Mouse (Mus musculus) ovary, postnatal 36 days (tissue): ENCODE measurements at regions not wholly inside any gene's neighbourhood (a gene's known extent, or its start where the extent isn't known, plus 50 kb on each side); places are given as distances from the start of the nearest gene placed in this dataset.
A peak's percentile ranks its signal among the peaks of the same experiment; 100 is the strongest.

Experiments
- DNase-seq: peaks from one replicate; pipeline ENCODE4 v3.0.0; 2022; ENCODE audit warnings: low spot score, mixed read lengths

- DNase-seq: no peak
Measured at GRCm38 (mm10) chr10:19188082-19188742, 168.1 kb upstream of the Olig3 start.

GRCm38 (mm10) chr10:19187716-19188081 lies 168.6 kb upstream of the Olig3 start:
- no peak for DNase-seq

GRCm38 (mm10) chr10:19187084-19187615 lies 169.2 kb upstream of the Olig3 start:
- DNase-seq: no peak

GRCm38 (mm10) chr10:19185790-19186581 lies 170.3 kb upstream of the Olig3 start:
- peak; percentile 7 for DNase-seq

DNA sequence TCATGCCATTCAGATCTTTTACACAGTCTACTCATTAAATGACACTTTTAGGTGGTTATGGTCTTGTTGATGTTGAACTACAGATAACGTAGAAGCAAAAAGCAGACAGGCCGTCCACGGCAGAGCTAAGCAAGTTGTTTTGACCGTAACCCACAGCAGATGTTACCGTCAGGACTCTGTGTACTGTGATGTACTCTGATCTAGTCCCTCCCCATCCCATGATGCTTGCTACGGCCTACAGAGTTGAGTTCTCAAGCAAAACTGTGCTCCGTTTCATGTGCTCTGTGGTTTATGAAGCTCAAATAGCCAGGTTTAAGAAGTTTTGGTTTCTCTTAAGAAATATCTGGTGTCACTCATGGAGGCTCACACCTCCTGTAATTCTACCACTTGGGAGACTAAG lies 169.4 kb upstream of the Tnfaip3 start:
- no peak for DNase-seq

DNA sequence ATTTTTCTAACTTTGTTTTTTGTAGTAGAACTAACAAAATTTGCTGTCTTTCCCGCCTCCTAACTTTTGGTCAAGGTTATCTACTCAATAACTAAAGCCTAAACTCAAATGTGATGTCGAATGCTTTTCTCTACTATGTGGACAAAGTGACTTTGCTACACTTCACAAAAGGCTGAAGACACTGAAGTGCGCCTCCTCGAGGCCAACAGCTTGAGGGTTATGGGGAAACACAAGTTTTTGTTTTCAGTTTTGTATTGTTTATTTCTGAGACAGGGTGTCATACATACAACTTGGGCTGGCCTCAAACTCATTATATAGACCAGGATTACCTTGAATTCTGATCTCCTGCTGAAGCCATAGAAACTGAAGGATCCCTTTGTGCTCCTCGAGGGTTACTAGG lies 162.4 kb upstream of the Tnfaip3 start:
- DNase-seq: no peak

GRCm38 (mm10) chr10:19177414-19177813 lies 162.0 kb upstream of the Tnfaip3 start:
- DNase-seq: no peak

- no peak for DNase-seq
Measured at GRCm38 (mm10) chr10:19176249-19176648, 160.8 kb upstream of the Tnfaip3 start.

GRCm38 (mm10) chr10:19171834-19172233 lies 156.4 kb upstream of the Tnfaip3 start:
- no peak for DNase-seq

DNA sequence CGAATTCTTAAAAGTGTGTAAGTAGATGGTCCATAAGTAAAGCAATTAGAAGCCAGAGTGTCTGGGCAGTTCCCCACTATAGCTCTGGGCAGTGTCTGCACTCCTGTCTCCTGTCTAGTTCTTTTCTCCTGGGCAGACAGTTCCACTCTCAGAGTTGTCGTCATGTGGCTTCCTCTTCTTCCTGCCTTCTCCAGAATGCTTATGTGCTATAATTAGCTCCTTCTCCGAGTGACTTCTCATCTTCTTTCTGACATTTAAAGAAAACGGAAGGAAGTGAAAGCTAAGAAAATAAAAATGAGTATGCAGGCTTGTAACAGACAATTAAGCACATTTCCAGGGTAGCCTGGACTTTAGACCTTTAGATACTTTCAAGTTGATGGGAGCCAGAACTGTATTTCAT lies 155.1 kb upstream of the Tnfaip3 start:
- DNase-seq: no peak

- no peak for DNase-seq
Measured at GRCm38 (mm10) chr10:19169272-19169671, 153.8 kb upstream of the Tnfaip3 start.

DNA sequence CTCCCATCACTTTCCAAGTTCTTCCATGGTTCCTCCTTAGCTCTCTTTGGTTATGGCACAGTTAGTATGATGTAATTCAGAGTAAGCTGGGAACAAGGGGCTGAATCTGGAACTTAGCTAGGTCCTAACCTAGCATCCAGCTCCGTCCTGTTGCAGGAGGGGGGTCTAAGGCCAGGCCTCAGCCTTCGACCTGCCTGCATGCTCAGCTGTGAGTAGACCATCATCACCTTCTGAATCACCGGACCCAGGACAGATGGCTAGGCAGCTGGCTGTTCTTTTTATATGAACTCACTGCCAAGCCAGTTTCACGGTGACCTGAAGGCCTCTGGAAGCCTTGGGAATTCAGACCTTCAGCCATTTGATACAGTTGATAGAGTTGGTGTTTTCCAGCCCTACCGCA lies 152.9 kb upstream of the Tnfaip3 start:
- DNase-seq: no peak

DNA sequence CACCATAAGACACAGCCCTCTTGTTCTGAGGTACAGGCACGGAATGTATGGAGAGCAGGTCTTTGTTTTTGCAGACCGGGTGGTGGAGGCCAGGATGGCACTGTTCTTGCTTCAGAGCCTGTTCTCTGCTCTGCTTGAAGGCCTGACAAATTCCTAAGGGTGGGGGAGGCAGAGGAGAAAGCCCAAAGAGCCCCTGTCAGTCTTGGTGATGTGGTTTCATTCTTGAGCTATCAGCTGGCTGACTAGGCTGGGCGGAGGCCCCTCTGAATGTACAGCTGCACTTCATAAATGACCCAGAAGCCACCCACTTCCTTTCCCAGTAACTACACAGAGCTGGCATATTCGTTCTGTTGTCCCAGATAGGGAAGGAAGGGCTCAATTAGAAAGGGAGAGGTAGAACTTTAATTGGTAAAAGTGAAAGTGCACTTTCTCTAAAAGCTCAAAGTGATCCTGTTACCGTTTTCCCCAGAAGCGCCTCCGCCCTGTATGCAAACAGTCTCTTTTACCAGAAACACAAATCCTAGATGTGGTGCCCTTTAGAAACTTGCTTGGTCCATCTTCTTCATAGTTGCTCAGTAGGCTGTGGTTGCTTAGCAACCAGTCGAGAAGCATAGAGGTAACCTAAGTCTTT lies 152.3 kb upstream of the Tnfaip3 start:
- no peak for DNase-seq

DNA sequence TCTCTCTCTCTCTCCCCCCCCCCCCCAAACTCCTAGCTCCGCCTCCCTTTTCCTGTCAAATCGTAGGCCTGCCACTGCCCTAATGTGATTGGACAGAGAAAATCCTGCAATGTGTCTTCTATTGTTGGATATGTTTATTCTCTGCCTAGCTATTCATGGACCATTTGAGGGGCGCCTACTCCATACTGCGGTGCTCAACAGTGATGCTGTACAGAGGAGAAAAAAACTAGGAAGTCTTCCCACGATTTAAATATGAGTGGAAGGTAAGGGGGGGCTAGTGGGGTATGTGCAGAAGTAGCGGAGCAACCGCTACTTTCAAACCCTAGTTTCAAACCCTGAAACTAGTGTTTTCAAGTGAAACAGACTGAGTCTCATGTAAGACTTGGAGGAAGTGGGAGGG lies 151.6 kb upstream of the Tnfaip3 start:
- DNase-seq: no peak

DNA sequence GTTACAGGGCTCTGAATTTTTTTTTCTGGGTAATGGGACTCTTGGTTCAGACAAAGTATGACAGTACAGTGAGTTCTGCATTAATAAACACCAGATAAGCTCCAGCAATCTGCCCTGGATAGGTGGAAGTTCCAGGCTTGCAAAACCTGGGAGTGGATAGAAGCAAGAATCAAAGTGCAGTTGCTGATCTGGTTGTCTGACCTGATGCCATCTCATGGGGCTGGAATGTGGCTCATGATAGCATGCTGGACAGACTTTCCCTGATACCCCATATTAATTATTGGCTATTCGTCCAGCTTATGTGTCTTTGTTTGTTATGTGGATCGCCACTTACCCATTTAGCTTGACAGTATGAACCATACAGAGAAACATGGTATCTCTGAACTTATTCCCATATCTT lies 146.6 kb upstream of the Tnfaip3 start:
- DNase-seq: no peak

DNA sequence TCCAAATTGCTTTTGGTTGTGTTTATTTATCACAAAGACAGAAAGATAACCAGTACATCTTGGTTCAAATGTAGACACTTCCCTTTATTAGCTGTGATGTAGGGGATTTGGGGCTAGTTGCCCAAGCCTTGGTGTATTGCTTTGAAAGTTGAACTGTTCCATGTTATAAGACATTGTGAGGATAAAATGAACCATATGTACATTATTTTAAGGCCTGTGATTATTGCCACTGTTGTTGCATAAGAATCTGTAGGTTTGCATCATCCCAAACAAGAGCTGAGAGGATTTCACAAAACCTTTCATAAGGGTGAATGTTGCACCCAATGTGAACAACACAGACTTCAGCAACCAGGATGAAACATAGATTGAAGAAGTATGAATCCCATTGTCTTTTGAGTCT lies 145.7 kb upstream of the Tnfaip3 start:
- no peak for DNase-seq

DNA sequence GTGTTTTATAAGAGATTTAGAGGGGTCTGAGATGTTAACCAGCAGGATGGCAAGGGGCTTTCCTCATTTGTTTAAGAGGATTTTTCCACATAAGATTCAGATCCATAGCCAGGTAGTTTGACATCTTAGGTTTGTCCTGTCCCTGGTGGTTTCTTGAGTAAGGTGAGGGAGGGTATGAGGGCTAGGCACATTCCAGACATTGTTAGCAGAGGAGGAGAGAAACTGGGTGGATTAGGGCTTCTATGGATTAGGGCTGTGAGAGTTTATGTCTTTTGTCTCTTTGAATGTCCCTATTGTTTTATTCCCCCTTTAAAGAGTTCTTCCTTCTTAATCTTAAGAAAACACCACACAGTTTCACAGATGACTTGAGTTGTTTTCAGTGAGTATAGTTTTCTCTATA lies 138.6 kb upstream of the Tnfaip3 start:
- no peak for DNase-seq

GRCm38 (mm10) chr10:19152773-19153172 lies 137.3 kb upstream of the Tnfaip3 start:
- DNase-seq: no peak

DNA sequence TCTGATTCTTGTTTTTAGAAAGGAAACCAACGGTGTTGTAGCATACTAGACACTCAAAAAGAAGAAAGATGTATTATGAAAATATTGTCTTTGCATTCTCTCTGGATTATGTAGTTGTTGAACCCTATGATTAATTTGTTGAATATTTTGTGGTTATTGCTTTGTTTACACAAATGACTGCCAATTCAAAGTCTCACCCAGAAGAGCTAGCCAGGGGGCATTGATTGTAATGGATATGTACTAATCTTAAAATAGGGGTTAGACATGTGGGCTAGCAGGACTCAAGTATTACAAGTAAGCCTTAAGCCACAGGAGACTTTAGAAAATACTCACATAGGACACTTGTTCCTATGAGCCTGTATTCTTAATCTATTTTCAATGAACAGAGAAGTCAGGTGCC lies 135.3 kb upstream of the Tnfaip3 start:
- no peak for DNase-seq

DNA sequence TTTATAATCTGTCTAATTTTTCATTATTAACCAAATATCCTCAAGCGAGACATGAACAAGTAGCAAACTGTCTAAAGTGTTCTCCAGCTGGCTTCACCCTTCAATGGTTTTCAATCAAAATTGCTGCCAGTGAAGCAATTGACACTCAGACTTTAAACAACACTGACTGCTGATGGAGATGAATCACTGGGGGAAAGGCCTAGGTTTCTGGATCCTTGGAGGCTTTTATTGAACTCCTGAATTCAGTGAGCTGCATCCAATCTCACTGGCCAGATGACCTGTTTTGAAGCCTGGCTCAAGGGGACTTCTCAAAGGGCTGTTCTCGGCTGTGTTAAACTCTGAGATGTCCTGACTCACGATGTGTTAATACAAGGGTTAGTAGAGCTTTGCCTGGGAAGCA lies 134.5 kb upstream of the Tnfaip3 start:
- DNase-seq: no peak

- DNase-seq: no peak
Measured at GRCm38 (mm10) chr10:19149196-19149869, 133.9 kb upstream of the Tnfaip3 start.

- DNase-seq: no peak
Measured at GRCm38 (mm10) chr10:19141481-19141880, 126.0 kb upstream of the Tnfaip3 start.

- no peak for DNase-seq
Measured at GRCm38 (mm10) chr10:19140628-19141027, 125.2 kb upstream of the Tnfaip3 start.
